Mouse (Mus musculus): ENCODE measurements around the gene Pitpnm1.

The Pitpnm1 gene

DNA sequence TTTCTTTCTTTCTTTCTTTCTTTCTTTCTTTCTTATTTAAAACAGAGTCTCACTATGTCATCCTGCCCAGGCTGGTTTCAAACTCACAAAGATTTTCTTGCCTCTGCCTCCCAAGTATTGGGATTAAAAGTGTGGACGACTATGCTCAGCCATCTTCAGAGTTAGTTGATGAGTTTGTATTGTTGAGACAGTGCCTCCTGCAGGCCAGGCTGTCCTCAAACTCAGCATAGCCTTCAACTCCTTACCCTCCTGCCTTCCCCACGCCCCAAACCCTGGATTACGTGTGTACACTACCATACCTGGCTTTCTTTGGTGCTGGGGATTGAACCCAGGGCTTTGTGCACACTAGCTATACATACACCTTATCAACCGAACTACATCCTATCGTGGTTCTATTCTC is 36.7 kb downstream of the Pitpnm1 start:
- DNase-seq (ENCODE audit: extremely low spot score, low read depth, low spot score), result no peak

- DNase-seq (ENCODE audit: extremely low spot score, low read depth, low spot score), result no peak
Observed at GRCm38 (mm10) chr19:4137913-4138312, 38.1 kb downstream of the Pitpnm1 start.

GRCm38 (mm10) chr19:4139446-4139845 is 39.6 kb downstream of the Pitpnm1 start, which contains the start of gene Gpr152:
TSS of gene Gpr152 (plus strand) at chr19:4139787.
- DNase-seq (ENCODE audit: extremely low spot score, low read depth, low spot score), result no peak

GRCm38 (mm10) chr19:4140147-4140546 is 40.3 kb downstream of the Pitpnm1 start:
- no peak for DNase-seq (ENCODE audit: extremely low spot score, low read depth, low spot score)

- no peak for DNase-seq (ENCODE audit: extremely low spot score, low read depth, low spot score)
Observed at GRCm38 (mm10) chr19:4142416-4143173, 42.8 kb downstream of the Pitpnm1 start.

GRCm38 (mm10) chr19:4143759-4144268 is 44.0 kb downstream of the Pitpnm1 start, which contains the start of gene Cabp4:
TSS of gene Cabp4 (minus strand) at chr19:4144033.
- no peak for DNase-seq (ENCODE audit: extremely low spot score, low read depth, low spot score)

DNA sequence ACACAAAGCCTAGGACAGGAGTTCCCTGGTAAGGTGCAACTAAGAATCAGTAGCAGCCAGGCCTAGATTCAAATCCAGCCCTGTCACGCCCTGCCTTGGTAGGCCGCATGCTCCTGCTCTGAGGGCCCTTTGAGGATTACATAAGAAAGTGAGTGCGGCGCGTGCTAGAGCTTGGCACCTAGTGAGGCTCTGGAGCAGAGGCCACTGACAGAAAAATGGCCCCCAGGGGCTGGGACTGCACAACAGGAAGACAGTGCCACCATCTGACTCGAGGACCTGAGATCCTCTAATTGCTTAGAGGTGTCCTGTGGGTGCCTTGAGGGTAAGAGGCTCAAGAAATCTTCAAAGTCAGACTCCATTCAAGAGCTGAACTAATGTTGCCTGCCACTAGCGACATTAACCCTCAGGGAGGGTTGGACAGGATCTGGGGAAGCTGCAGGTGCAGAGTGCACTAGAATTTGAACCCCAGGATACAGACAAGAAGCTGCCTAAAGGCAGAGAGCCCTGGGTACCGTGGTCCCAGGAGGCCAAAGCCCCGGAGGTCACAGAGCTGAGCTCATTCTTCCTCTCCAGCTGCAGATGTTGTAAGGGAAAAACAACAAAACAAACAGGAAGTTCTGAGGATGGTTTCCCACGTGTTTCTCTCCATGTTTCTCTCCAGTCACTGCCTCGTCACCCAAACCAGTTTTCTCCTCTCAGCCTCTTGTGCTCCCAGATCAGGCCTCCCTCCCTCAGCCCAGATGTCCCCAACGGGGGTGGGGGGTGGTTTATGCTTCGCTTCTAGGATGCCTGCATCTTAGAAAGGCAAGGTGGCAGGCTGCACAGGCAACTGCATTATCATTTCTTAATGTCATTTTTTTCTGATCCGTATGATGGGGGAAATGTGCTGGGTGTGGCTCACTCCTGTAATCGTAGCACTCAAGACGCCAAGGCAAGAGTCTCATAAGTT is 45.0 kb downstream of the Pitpnm1 start:
- no peak for DNase-seq (ENCODE audit: extremely low spot score, low read depth, low spot score)

DNA sequence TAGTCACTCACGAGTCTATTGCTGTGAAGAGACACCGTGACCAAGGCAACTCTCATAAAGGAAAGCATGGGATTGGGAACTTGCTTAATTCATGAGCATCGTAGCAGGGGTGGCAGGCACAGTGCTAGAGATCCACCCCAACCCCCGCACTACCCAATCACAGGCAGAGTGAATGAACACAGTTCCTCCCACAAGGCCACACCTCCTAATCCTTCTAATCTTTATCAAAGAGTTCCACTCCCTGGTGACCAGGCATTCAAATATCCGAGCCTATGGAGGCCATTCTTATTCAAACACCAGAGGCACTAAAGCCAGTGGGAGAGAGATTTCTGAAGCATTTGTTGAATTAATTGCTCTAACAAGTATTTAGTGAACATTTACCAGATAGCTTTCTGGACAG is 46.1 kb downstream of the Pitpnm1 start:
- no peak for DNase-seq (ENCODE audit: extremely low spot score, low read depth, low spot score)

DNA sequence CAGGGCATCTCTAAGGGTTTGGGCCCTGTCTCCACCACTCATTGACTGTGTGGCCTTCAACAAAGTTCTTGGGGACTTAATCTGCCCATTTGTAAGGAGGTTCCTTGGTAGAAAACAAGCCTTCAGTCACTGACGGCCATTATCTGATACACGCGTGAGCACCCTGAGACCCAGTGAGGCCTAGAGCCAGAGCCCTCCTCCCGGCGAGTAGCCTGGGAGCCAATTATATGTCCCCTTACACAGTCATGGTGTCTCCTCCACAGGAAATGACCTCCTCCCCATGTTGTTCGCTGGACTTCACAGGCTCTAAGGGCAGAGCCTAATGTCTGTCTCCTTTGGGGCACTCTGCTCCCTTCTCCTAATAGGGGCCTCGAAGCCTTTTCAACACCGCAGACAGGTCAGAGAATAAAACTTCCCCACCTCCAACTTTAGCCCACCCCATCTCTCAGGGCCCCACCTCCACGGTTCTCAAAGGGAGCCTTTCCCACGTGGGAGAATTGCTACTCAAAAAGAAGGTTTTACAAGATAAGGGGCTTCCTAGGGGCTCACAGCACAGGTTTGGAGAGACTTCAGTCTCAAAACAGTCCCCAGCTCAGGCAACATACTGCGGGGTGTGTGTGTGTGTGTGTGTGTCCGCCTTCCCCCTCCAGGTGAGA is 46.7 kb downstream of the Pitpnm1 start:
- no peak for DNase-seq (ENCODE audit: extremely low spot score, low read depth, low spot score)

DNA sequence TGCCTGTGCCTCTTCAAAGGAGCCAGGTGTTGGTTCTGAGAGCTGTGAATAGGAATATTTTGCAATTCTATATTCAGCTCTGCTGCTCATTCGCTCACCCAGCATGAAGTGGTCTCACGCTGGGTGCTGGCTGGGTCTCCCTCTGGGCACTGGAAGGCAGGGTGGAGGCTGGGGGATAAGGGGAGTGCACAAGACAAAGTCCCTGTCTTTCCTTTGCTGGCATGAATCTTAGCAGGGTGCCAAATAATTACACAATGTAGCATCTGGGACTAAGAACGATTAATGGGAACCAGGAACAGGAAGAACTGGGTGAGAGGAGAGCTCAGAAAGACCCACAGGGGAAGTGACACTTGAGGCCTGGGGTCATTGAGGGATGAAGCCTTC is 47.2 kb downstream of the Pitpnm1 start:
- no peak for DNase-seq (ENCODE audit: extremely low spot score, low read depth, low spot score)

DNA sequence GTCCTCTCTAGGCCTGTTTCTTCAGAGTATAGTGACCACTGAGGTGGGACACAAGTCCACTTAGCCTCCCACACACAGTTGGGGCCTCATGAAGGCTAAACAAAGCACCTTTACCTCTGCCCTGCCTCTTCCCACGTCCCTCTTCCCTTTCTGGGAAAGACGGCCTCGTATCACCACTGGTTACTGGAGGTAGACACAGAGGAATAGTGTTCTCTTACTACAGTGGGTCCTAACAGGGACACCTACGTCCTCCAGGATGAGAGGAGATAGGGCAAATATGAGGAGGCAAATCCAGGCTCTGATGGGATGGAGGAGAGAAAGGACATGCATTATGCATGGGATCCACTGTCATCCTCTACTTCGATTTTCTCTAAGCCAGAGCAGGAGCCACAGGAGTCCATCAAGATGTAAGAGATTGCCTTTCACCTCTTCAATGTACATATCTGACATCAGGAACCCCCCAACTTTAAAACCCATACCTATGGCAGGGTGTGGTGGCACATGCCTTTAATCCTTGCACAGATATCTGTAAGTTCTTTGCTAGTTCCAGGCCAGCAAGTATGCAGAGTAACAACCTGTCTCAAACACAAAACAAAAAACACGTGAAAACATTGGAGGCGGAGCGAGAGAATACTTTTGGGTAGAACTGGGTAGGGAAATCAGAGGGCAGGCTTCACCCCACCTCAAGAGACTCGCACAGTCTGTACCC is 48.1 kb downstream of the Pitpnm1 start:
- DNase-seq (ENCODE audit: extremely low spot score, low read depth, low spot score), result no peak

GRCm38 (mm10) chr19:4148491-4148806 is 48.7 kb downstream of the Pitpnm1 start, which contains the start of gene Coro1b:
TSS of gene Coro1b (plus strand) at chr19:4148619.
- peak; percentile 54 for DNase-seq (ENCODE audit: extremely low spot score, low read depth, low spot score)

GRCm38 (mm10) chr19:4148819-4149218 is 49.0 kb downstream of the Pitpnm1 start:
- no peak for DNase-seq (ENCODE audit: extremely low spot score, low read depth, low spot score)

- DNase-seq (ENCODE audit: extremely low spot score, low read depth, low spot score), result no peak
Observed at GRCm38 (mm10) chr19:4149283-4149682, 49.5 kb downstream of the Pitpnm1 start.

DNA sequence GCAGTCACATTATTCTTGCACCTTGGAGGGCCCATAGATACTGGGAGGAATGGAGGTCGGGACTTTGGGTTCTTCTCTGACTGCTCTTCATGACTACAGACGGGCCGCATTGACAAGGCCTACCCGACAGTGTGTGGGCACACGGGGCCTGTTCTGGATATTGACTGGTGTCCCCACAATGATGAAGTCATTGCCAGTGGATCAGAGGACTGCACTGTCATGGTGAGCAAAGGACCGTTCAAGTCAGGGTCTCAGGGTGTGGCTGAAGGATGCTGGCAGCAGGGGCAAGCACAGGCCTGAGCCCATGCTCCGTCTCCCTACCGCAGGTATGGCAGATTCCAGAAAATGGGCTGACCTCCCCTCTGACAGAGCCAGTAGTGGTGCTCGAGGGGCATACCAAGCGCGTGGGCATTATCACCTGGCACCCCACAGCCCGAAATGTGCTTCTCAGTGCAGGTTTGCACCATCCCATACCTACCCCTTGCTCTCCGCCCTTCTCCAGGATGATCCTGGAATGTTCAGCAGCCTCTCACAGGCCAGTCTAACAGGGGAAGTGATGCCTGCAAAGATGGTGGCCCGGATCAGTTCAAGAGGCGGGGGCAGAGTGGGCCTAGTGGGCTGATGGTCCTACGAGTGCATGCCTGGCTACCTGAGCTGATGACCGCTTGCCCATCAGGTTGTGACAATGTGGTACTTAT is 50.1 kb downstream of the Pitpnm1 start:
- no peak for DNase-seq (ENCODE audit: extremely low spot score, low read depth, low spot score)

- no peak for DNase-seq (ENCODE audit: extremely low spot score, low read depth, low spot score)
Observed at GRCm38 (mm10) chr19:4150567-4151487, 51.0 kb downstream of the Pitpnm1 start.

GRCm38 (mm10) chr19:4151488-4151860 is 51.7 kb downstream of the Pitpnm1 start:
- DNase-seq (ENCODE audit: extremely low spot score, low read depth, low spot score), result no peak

DNA sequence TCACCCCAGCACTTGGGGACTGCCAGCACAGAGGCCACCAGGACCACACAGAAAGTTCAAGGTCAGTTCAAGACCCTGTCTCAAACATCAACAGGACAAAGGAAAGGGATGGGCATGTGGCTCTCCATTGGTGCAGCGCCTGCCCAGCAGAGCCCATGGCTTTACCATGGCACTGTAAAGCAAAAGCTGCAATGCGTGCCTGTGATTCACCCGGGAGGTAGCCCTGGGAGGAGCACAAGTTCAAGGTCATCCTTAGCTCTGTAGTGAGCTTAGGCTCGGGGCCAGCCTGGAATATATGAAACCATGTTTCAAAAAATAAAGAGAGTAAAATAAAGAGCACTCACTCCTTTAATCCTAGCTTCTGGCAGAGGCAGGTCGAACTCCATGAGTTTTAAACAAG is 52.1 kb downstream of the Pitpnm1 start:
- DNase-seq (ENCODE audit: extremely low spot score, low read depth, low spot score), result no peak

Measured in hindlimb bud, embryonic 11.5 days (tissue).